Mouse (Mus musculus): Measurements from ENCODE around the gene Phldb2. TPM values are rescaled to one million over a fixed set of nuclear protein-coding genes. Genes with fewer than 3 reads are reported as not detected.

Phldb2 gene
- total and polyA plus RNA-seq, 3 experiments: 0.04 TPM; not detected in 2

DNA sequence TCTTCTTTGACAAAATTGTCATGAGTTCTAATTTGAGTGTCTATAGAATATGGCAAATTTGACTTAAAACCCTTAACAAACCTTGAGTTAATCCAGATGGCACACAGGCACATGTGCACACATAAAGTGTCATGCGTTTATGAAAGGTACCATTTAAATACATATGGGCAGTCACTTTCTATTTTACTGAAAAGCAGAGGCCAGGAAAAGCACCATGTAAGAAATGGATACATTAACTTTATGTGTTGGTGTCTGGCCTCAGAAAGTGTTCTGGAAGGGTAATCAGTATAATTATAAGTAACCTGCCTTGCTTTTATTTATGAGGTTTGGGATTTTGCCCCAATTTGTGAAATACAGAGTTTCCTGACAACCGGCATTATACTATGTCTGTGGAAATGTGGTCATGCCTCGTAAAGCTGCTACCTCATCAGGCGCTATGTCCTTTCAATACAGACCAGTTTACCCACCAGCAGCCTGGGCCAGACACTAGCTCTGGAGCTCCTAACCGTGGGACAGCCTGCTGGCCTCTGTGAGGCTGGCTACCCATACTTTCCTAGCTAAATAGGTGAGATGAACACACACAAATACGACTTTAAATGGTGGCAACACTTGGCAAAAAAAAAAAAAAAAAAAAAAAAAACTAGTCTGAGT, 73.2 kb downstream of the Phldb2 start:
- Histone ChIP-seq H3K79me2 (replicated peaks; ENCODE audit: control insufficient read depth, extremely low read depth, insufficient read depth, poor library complexity, severe bottlenecking) (no peaks in the 10 kb centered on the region), H3K4me2 (ENCODE audit: insufficient read depth, low read depth, poor library complexity, severe bottlenecking) (no peak overlapping the region), H3K4me1 (ENCODE audit: control insufficient read depth in 1 of 2, insufficient read depth in 2 of 2) (peaks cover 5 to 24% of the 10 kb centered on the region in 2 experiments; a peak in 2 of 4 replicates), H3K27ac (ENCODE audit: insufficient read depth, low read depth) (no peak overlapping the region), H3K4me3 (replicated peaks in 1 of 3; ENCODE audit: low read depth in 2 of 3, low read length in 2 of 3, poor library complexity in 1 of 3) (no peak overlapping the region), H3K9ac (ENCODE audit: insufficient read depth, low read depth) (no peak overlapping the region), H3K27me3 (replicated peaks) (no peaks in the 10 kb centered on the region), H3K36me3 (replicated peaks in 1 of 2; ENCODE audit: control insufficient read depth in 1 of 2, insufficient read depth in 1 of 2, low read length in 1 of 2) (no peaks in the 10 kb centered on the region), H3K9me3 (replicated peaks; ENCODE audit: low read length) (no peaks in the 10 kb centered on the region)
- in situ Hi-C loops (cut with MboI; ENCODE audit: low pct_ligation_motif_present, low pct_unique_long_range_greater_than_20kb, low sequenced_read_pairs) (no loop called here), dilution Hi-C loops (cut with MboI; ENCODE audit: extremely low pct_ligation_motif_present, extremely low pct_unique_long_range_greater_than_20kb, low sequenced_read_pairs) (no loop called here)
- TF ChIP-seq MAX (IDR thresholded peaks at IDR 0.05; ENCODE audit: low read length): no peak
- TF ChIP-seq MAFK (IDR thresholded peaks at IDR 0.05; ENCODE audit: insufficient replicate concordance, low read length): no peak
- TF ChIP-seq KAT2A (IDR thresholded peaks at IDR 0.05; ENCODE audit: insufficient replicate concordance, low read length): no peak
- no peak for TF ChIP-seq RAD21 (IDR thresholded peaks at IDR 0.05; ENCODE audit: low read depth, low read length)
- no peak for TF ChIP-seq EP300 (IDR thresholded peaks at IDR 0.05; ENCODE audit: low read length)
- no peak for TF ChIP-seq POLR2A (IDR thresholded peaks at IDR 0.05; ENCODE audit: low read depth, low read length)
- no peak for TF ChIP-seq NELFE (IDR thresholded peaks at IDR 0.05; ENCODE audit: low read depth, low read length)
- TF ChIP-seq TCF12 (IDR thresholded peaks at IDR 0.05; ENCODE audit: low read depth, low read length): no peak
- TF ChIP-seq USF2 (conservative IDR thresholded peaks at IDR 0.05; ENCODE audit: low read depth, low read length): no peak
- no peak for TF ChIP-seq SIN3A (IDR thresholded peaks at IDR 0.05; ENCODE audit: low read length)
- no peak for TF ChIP-seq NRF1 (IDR thresholded peaks at IDR 0.05; ENCODE audit: low read depth, low read length)
- TF ChIP-seq JUN (IDR thresholded peaks at IDR 0.05; ENCODE audit: insufficient read depth, low read depth, low read length): no peak
- no peak for TF ChIP-seq MXI1 (IDR thresholded peaks at IDR 0.05; ENCODE audit: low read depth, low read length)
- TF ChIP-seq SMC3 (IDR thresholded peaks at IDR 0.05; ENCODE audit: low read depth, low read length): no peak
- TF ChIP-seq USF1 (IDR thresholded peaks at IDR 0.05; ENCODE audit: low read depth, low read length): no peak
- no peak for TF ChIP-seq MAZ (IDR thresholded peaks at IDR 0.05; ENCODE audit: low read depth, low read length)
- no peak for DNase-seq (ENCODE audit: extremely low read depth)

DNA sequence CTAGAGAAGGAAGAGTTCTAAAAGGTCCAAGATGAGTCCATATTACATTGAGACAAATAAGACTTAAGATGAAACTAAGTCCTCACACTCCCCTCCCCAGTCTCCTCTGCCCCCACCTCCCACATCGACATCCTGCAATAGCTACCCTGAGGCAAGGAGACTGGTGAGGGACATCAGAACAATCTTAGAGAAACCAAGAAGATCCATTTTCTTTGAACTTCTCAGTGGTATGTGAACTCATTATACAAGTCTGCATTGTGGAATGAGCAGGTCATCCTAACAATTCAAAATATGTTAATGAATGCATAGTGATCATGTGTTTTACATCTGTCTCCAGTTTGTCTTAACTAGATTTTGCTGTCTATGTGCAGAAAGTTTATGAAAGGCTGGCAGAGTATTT, 75.7 kb downstream of the Phldb2 start:
- Histone ChIP-seq H3K79me2 (replicated peaks; ENCODE audit: control insufficient read depth, extremely low read depth, insufficient read depth, poor library complexity, severe bottlenecking) (no peaks in the 10 kb centered on the region), H3K9ac (ENCODE audit: insufficient read depth, low read depth) (no peak overlapping the region), H3K4me3 (replicated peaks in 1 of 3; ENCODE audit: low read depth in 2 of 3, low read length in 2 of 3, poor library complexity in 1 of 3) (no peak overlapping the region), H3K9me3 (replicated peaks; ENCODE audit: low read length) (no peaks in the 10 kb centered on the region), H3K27me3 (replicated peaks) (no peaks in the 10 kb centered on the region), H3K4me1 (ENCODE audit: control insufficient read depth in 1 of 2, insufficient read depth in 2 of 2) (peaks cover 7 to 29% of the 10 kb centered on the region in 2 experiments; a peak in 3 of 4 replicates), H3K36me3 (replicated peaks in 1 of 2; ENCODE audit: control insufficient read depth in 1 of 2, insufficient read depth in 1 of 2, low read length in 1 of 2) (no peaks in the 10 kb centered on the region), H3K27ac (ENCODE audit: insufficient read depth, low read depth) (no peak overlapping the region), H3K4me2 (ENCODE audit: insufficient read depth, low read depth, poor library complexity, severe bottlenecking) (no peak overlapping the region)
- in situ Hi-C loops (cut with MboI; ENCODE audit: low pct_ligation_motif_present, low pct_unique_long_range_greater_than_20kb, low sequenced_read_pairs): no loop called here
- dilution Hi-C loops (cut with MboI; ENCODE audit: extremely low pct_ligation_motif_present, extremely low pct_unique_long_range_greater_than_20kb, low sequenced_read_pairs): no loop called here
- no peak for DNase-seq (ENCODE audit: extremely low read depth)
- no peak for TF ChIP-seq POLR2A (IDR thresholded peaks at IDR 0.05; ENCODE audit: low read depth, low read length)
- no peak for TF ChIP-seq SIN3A (IDR thresholded peaks at IDR 0.05; ENCODE audit: low read length)
- no peak for TF ChIP-seq NELFE (IDR thresholded peaks at IDR 0.05; ENCODE audit: low read depth, low read length)
- TF ChIP-seq ETS1 (conservative IDR thresholded peaks at IDR 0.05; ENCODE audit: low read depth, low read length): no peak
- no peak for TF ChIP-seq MAFK (IDR thresholded peaks at IDR 0.05; ENCODE audit: insufficient replicate concordance, low read length)
- no peak for TF ChIP-seq HCFC1 (IDR thresholded peaks at IDR 0.05; ENCODE audit: low read depth, low read length)
- no peak for TF ChIP-seq ELF1 (IDR thresholded peaks at IDR 0.05; ENCODE audit: low read depth, low read length)
- TF ChIP-seq JUN (IDR thresholded peaks at IDR 0.05; ENCODE audit: insufficient read depth, low read depth, low read length): no peak
- TF ChIP-seq RAD21 (IDR thresholded peaks at IDR 0.05; ENCODE audit: low read depth, low read length): no peak
- TF ChIP-seq MAX (IDR thresholded peaks at IDR 0.05; ENCODE audit: low read length): no peak
- TF ChIP-seq MYC (IDR thresholded peaks at IDR 0.05; ENCODE audit: low read depth, low read length): no peak
- TF ChIP-seq ZMIZ1 (IDR thresholded peaks at IDR 0.05; ENCODE audit: low read depth, low read length): no peak
- no peak for TF ChIP-seq USF1 (IDR thresholded peaks at IDR 0.05; ENCODE audit: low read depth, low read length)
- TF ChIP-seq CTCF (conservative IDR thresholded peaks at IDR 0.05 in 1 of 2, IDR thresholded peaks at IDR 0.05 in 1 of 2; ENCODE audit: low read depth in 2 of 2, low read length in 2 of 2): no peak
- TF ChIP-seq ZC3H11A (IDR thresholded peaks at IDR 0.05; ENCODE audit: low read depth, low read length): no peak
- no peak for TF ChIP-seq ZNF384 (IDR thresholded peaks at IDR 0.05; ENCODE audit: low read depth, low read length)
- TF ChIP-seq SMC3 (IDR thresholded peaks at IDR 0.05; ENCODE audit: low read depth, low read length): no peak
- no peak for TF ChIP-seq TCF12 (IDR thresholded peaks at IDR 0.05; ENCODE audit: low read depth, low read length)
